Mouse (Mus musculus) midbrain, postnatal 0 days (tissue): ENCODE data around the gene Zfp580. TPM values are rescaled to one million over a fixed set of nuclear protein-coding genes. Genes with fewer than 3 reads are reported as not detected.
A peak's percentile ranks its signal among the peaks of the same experiment; 100 is the strongest.
"Not testable (repeated sequence)": the region's sequence is repeated elsewhere in the genome, so short reads cannot be mapped to it uniquely, and the experiment has no call there.

Experiments
- ATAC-seq: fragments of 200-750 bp; cut with Nextera tagmentation; 2 replicates; pipeline ENCODE4 v1.8.0; 2017; ENCODE audit warnings: moderate number of reproducible peaks, mild to moderate bottlenecking, moderate TSS enrichment, moderate library complexity; ENCODE audit not compliant: low FRiP score
- DNase-seq: peaks from one replicate; pipeline ENCODE4 v3.0.0-alpha.2; 2015; ENCODE audit warnings: low spot score
- H3K27ac ChIP-seq: fragments of 300-500 bp; sonication (generic); 2 replicates; pipeline ENCODE4 v1.5.1; 2014; ENCODE audit warnings: low read depth, mild to moderate bottlenecking, low read length, mixed read lengths
- H3K27me3 ChIP-seq: fragments of 300-500 bp; sonication (generic); 2 replicates; pipeline ENCODE4 v1.6.1; 2014; ENCODE audit warnings: low read length, control low read depth, mixed read lengths; ENCODE audit not compliant: insufficient read depth
- H3K36me3 ChIP-seq: fragments of 300-500 bp; sonication (generic); 2 replicates; pipeline ENCODE4 v1.6.1; 2014; ENCODE audit warnings: low read length, control low read depth, mixed read lengths; ENCODE audit not compliant: insufficient read depth
- H3K4me1 ChIP-seq: fragments of 300-500 bp; sonication (generic); 2 replicates; pipeline ENCODE4 v1.6.1; 2014; ENCODE audit warnings: mild to moderate bottlenecking, control low read depth, antibody characterized with exemption, low read length, mixed read lengths; ENCODE audit not compliant: insufficient read depth
- H3K4me2 ChIP-seq: fragments of 300-500 bp; sonication (generic); 2 replicates; pipeline ENCODE4 v1.6.1; 2014; ENCODE audit warnings: low read depth, mild to moderate bottlenecking, low read length, mixed read lengths; ENCODE audit not compliant: poor library complexity, severe bottlenecking
- H3K4me3 ChIP-seq: fragments of 300-500 bp; sonication (generic); 2 replicates; pipeline ENCODE4 v1.5.1; 2014; ENCODE audit warnings: low read depth, mild to moderate bottlenecking, low read length, moderate library complexity
- H3K9ac ChIP-seq: fragments of 300-500 bp; sonication (generic); replicated peaks from 2 replicates; pipeline ENCODE4 v1.6.1; 2014; ENCODE audit warnings: mild to moderate bottlenecking, low read length, moderate library complexity, mixed read lengths; ENCODE audit not compliant: poor library complexity, severe bottlenecking
- H3K9me3 ChIP-seq: fragments of 300-500 bp; sonication (generic); 2 replicates; pipeline ENCODE4 v1.6.1; 2016; ENCODE audit warnings: low read length, control low read depth
- CTCF ChIP-seq: IDR thresholded peaks from 2 replicates; pipeline ENCODE4 v1.5.1; 2016; ENCODE audit warnings: antibody characterized with exemption, mild to moderate bottlenecking
- WGBS: fragments of 180-500 bp; shearing (Covaris S2); extraction: QIAGEN DNeasy Blood & Tissue Kit; methylation state at CpG from one replicate; pipeline ENCODE4 v1.1.7; 2014; 5-methylcytosine and 5-hydroxymethylcytosine counted together
- polyA plus RNA-seq: library from polyadenylated mRNA; unstranded; fragments of >200 nt; fragmentation: Nextera tagmentation; extraction: Ambion mirVana; gene quantifications from 2 replicates; pipeline ENCODE4 v1.2.1, GENCODE M21; 2015
- total RNA-seq: library from RNA; depleted of rRNA; stranded (reverse); fragments of >200 nt; gene quantifications from 2 replicates; pipeline ENCODE4 v1.2.3, GENCODE M21; 2014

Gene Zfp580
- total and polyA plus RNA-seq, 2 experiments from 2014 or later = 77.7 to 157 TPM

- H3K9ac ChIP-seq = peak within 1 kb of the TSS; percentile 81
- peak within 1 kb of the TSS; percentile 95 for H3K27ac ChIP-seq
- no peaks in the 10 kb centered on the region for H3K27me3 ChIP-seq
- peaks cover 18% of the 10 kb centered on the region; the same call in 1 of the 2 replicates for H3K4me1 ChIP-seq
- no peak for TF ChIP-seq CTCF
- WGBS = under 1% methylated on average over 60 of the region's 65 CpGs
- H3K4me2 ChIP-seq = peak within 1 kb of the TSS; percentile 88
- H3K9me3 ChIP-seq = no peaks in the 10 kb centered on the region
- DNase-seq (peak; percentile 94), ATAC-seq (peak; percentile 75)
- H3K4me3 ChIP-seq = peak within 1 kb of the TSS; percentile 70
- peaks cover 5% of the 10 kb centered on the region; the same call in 1 of the 2 replicates for H3K36me3 ChIP-seq
Measured at GRCm38 (mm10) chr7:5061774-5062359, 10.5 kb downstream of the Zfp580 start, which contains the start of gene U2af2. Gene U2af2, plus strand, starts transcription at chr7:5062143.

- ATAC-seq (peak; percentile 39), DNase-seq (peak; percentile 85)
- Histone ChIP-seq H3K9me3 (no peaks in the 10 kb centered on the region), H3K27ac (peak overlapping the region; percentile 95), H3K4me2 (peak overlapping the region; percentile 88), H3K36me3 (peaks cover 9% of the 10 kb centered on the region; the same call in 1 of the 2 replicates), H3K27me3 (no peaks in the 10 kb centered on the region), H3K9ac (peak overlapping the region; percentile 81), H3K4me3 (peak overlapping the region; percentile 70), H3K4me1 (peaks cover 18% of the 10 kb centered on the region; the same call in 1 of the 2 replicates)
- no peak for TF ChIP-seq CTCF
- WGBS = under 1% methylated on average over 49 of the region's 51 CpGs
Measured at GRCm38 (mm10) chr7:5062360-5063001, 11.1 kb downstream of the Zfp580 start.

- no peak for TF ChIP-seq CTCF
- no peak overlapping the region for H3K27ac ChIP-seq
- H3K9ac ChIP-seq = no peak overlapping the region
- no peaks in the 10 kb centered on the region for H3K9me3 ChIP-seq
- H3K27me3 ChIP-seq = no peaks in the 10 kb centered on the region
- peaks cover 16% of the 10 kb centered on the region; the same call in 1 of the 2 replicates for H3K4me1 ChIP-seq
- no peak for ATAC-seq
- 96% methylated on average over 6 of the region's 6 CpGs for WGBS
- DNase-seq = no peak
- no peak overlapping the region for H3K4me2 ChIP-seq
- no peak overlapping the region for H3K4me3 ChIP-seq
- peaks cover 31% of the 10 kb centered on the region for H3K36me3 ChIP-seq
Measured at GRCm38 (mm10) chr7:5064886-5065285, 13.5 kb downstream of the Zfp580 start.

- no peak for ATAC-seq
- WGBS = 91% methylated on average over 1 of the region's 1 CpGs
- H3K4me1 ChIP-seq = no peaks in the 10 kb centered on the region
Measured at GRCm38 (mm10) chr7:5073586-5073985, 22.2 kb downstream of the Zfp580 start.

GRCm38 (mm10) chr7:5074984-5075383 is 23.6 kb downstream of the Zfp580 start:
- Histone ChIP-seq H3K27ac (no peak overlapping the region), H3K9ac (no peak overlapping the region), H3K9me3 (no peaks in the 10 kb centered on the region), H3K4me3 (no peak overlapping the region), H3K4me1 (no peaks in the 10 kb centered on the region), H3K27me3 (no peaks in the 10 kb centered on the region), H3K36me3 (peaks cover 73% of the 10 kb centered on the region), H3K4me2 (no peak overlapping the region)
- WGBS = 97% methylated on average over 5 of the region's 5 CpGs
- ATAC-seq (no peak), DNase-seq (no peak)
- no peak for TF ChIP-seq CTCF

More at GRCm38 (mm10) chr7:5073586-5073985, 22.2 kb downstream of the Zfp580 start:
- Histone ChIP-seq H3K27me3 (no peaks in the 10 kb centered on the region), H3K9ac (no peak overlapping the region), H3K27ac (no peak overlapping the region), H3K36me3 (peaks cover 81% of the 10 kb centered on the region), H3K9me3 (no peaks in the 10 kb centered on the region), H3K4me2 (no peak overlapping the region), H3K4me3 (no peak overlapping the region)
- TF ChIP-seq CTCF = no peak
- DNase-seq = no peak

- Histone ChIP-seq H3K4me3 (no peak overlapping the region), H3K27me3 (no peaks in the 10 kb centered on the region), H3K9me3 (no peaks in the 10 kb centered on the region), H3K9ac (no peak overlapping the region), H3K4me1 (0 out of 2 replicates have a peak, but pooled peaks cover 5% of the 10 kb centered on the region), H3K27ac (no peak overlapping the region), H3K4me2 (no peak overlapping the region), H3K36me3 (peaks cover 58% of the 10 kb centered on the region)
- 91% methylated on average over 2 of the region's 2 CpGs for WGBS
- ATAC-seq (no peak), DNase-seq (no peak)
- no peak for TF ChIP-seq CTCF
Measured at GRCm38 (mm10) chr7:5076931-5077330, 25.6 kb downstream of the Zfp580 start.

GRCm38 (mm10) chr7:5079365-5080009 is 28.1 kb downstream of the Zfp580 start:
- Histone ChIP-seq H3K9ac (0 out of 2 replicates have a peak overlapping the region, but pooled peaks have one; percentile 48), H3K4me3 (peak overlapping the region; percentile 99), H3K4me2 (peak overlapping the region; percentile 91), H3K27ac (peak overlapping the region; percentile 91; the same call in 1 of the 2 replicates), H3K36me3 (peaks cover 41% of the 10 kb centered on the region)
- not testable (repeated sequence) for H3K4me1 ChIP-seq, H3K27me3 ChIP-seq, DNase-seq, H3K9me3 ChIP-seq
- WGBS = 49% methylated on average over 10 of the region's 13 CpGs
- ATAC-seq = peak; percentile 29
